In genomic region chr5:119832479-119832796, GRCm38 (mm10) we compare ENCODE assay signal across 9 mouse cellular contexts. TPM values are rescaled to one million over a fixed set of nuclear protein-coding genes. Genes with fewer than 3 reads are reported as not detected.
A peak's percentile ranks its signal among the peaks of the same experiment; 100 is the strongest.
DNase-seq lines count a peak whose midpoint lies in the region; ATAC-seq and TF ChIP-seq lines count a peak whose summit lies in the region.
"Had no signal": no experiment of that assay in that cellular context is flagged by ENCODE, and none has a peak within 500 bp of the region (broad histone marks: within the 10 kb centered on the region; RNA-seq: fewer than 3 reads in every experiment).

Gene Tbx5, plus strand, starts transcription at chr5:119832668.

- H3K36me3 ChIP-seq in forebrain, embryonic 10.5 days (replicated peaks) = no peaks in the 10 kb centered on the region
- H3K36me3 ChIP-seq in forebrain, embryonic 11.5 days (ENCODE audit: control insufficient read depth, insufficient read depth, low read length) = no peaks in the 10 kb centered on the region
- H3K36me3 ChIP-seq in embryonic facial prominence, embryonic 13.5 days = no peaks in the 10 kb centered on the region
- peaks cover 10% of the 10 kb centered on the region for H3K36me3 ChIP-seq in lung, embryonic 14.5 days (ENCODE audit: insufficient read depth)
- H3K36me3 ChIP-seq: forebrain, embryonic 15.5 days had no signal

- no peak within 1 kb of the TSS for H3K27ac ChIP-seq in forebrain, embryonic 10.5 days
- H3K27ac ChIP-seq in forebrain, embryonic 11.5 days (ENCODE audit: low read depth, low read length) = no peak within 1 kb of the TSS
- no peak within 1 kb of the TSS for H3K27ac ChIP-seq in embryonic facial prominence, embryonic 13.5 days
- peak within 1 kb of the TSS; percentile 97 for H3K27ac ChIP-seq in lung, embryonic 14.5 days (ENCODE audit: low read depth)
- H3K27ac ChIP-seq: forebrain, embryonic 15.5 days had no signal

- DNase-seq in forebrain, embryonic 10.5 days (ENCODE audit: extremely low spot score, low spot score) = peak; percentile 28
- no peak for DNase-seq in forebrain, embryonic 11.5 days (ENCODE audit: low spot score)
- DNase-seq in heart, postnatal 36 days = no peak
- DNase-seq in lung, embryonic 14.5 days = peak; percentile 85
- no peak for DNase-seq in urinary bladder, postnatal 14 days (ENCODE audit: low spot score)

- H3K4me1 ChIP-seq in forebrain, embryonic 10.5 days = peaks cover 11% of the 10 kb centered on the region
- no peaks in the 10 kb centered on the region for H3K4me1 ChIP-seq in forebrain, embryonic 11.5 days (replicated peaks; ENCODE audit: control insufficient read depth, insufficient read depth, low read length)
- H3K4me1 ChIP-seq in embryonic facial prominence, embryonic 13.5 days = peaks cover 26% of the 10 kb centered on the region
- no peaks in the 10 kb centered on the region; the same call in 1 of the 2 replicates for H3K4me1 ChIP-seq in lung, embryonic 14.5 days (ENCODE audit: insufficient read depth)

- intact Hi-C loops in heart, postnatal 36 days (cut with DNase I) = no loop called here

- peaks cover 100% of the 10 kb centered on the region for H3K27me3 ChIP-seq in forebrain, embryonic 10.5 days (ENCODE audit: poor library complexity, severe bottlenecking)
- H3K27me3 ChIP-seq in forebrain, embryonic 11.5 days (ENCODE audit: control insufficient read depth, insufficient read depth, low read length) = peaks cover 92% of the 10 kb centered on the region
- peaks cover 100% of the 10 kb centered on the region for H3K27me3 ChIP-seq in embryonic facial prominence, embryonic 13.5 days
- H3K27me3 ChIP-seq in lung, embryonic 14.5 days (ENCODE audit: insufficient read depth, low read length) = peaks cover 44% of the 10 kb centered on the region

- no peak for ATAC-seq in forebrain, embryonic 11.5 days (replicated peaks; ENCODE audit: low FRiP score)
- ATAC-seq in embryonic facial prominence, embryonic 13.5 days (ENCODE audit: insufficient number of reproducible peaks, insufficient read depth, low FRiP score, low TSS enrichment, low read depth) = no peak
- ATAC-seq in lung, embryonic 14.5 days (ENCODE audit: insufficient read depth) = peak; percentile 33; the same call in 1 of the 2 replicates
- no peak for ATAC-seq in granulocyte monocyte progenitor cell, adult 5-6 weeks (replicated peaks; ENCODE audit: poor library complexity, severe bottlenecking)
- no peak for ATAC-seq in megakaryocyte-erythroid progenitor cell, adult 5-6 weeks (replicated peaks; ENCODE audit: low FRiP score, low TSS enrichment, poor library complexity, severe bottlenecking)
- ATAC-seq: forebrain, embryonic 15.5 days had no signal

- TF ChIP-seq CTCF in lung, embryonic 14.5 days (IDR thresholded peaks at IDR 0.05; ENCODE audit: low read depth) = no peak

- WGBS in forebrain, embryonic 10.5 days = 2% methylated on average over 16 of the region's 16 CpGs
- under 1% methylated on average over 16 of the region's 16 CpGs for WGBS in forebrain, embryonic 11.5 days
- WGBS in embryonic facial prominence, embryonic 13.5 days = 3% methylated on average over 16 of the region's 16 CpGs
- 2% methylated on average over 16 of the region's 16 CpGs for WGBS in lung, embryonic 14.5 days

- H3K4me2 ChIP-seq in forebrain, embryonic 11.5 days (ENCODE audit: low read depth, low read length, severe bottlenecking) = no peak within 1 kb of the TSS
- peak within 1 kb of the TSS; percentile 33 for H3K4me2 ChIP-seq in embryonic facial prominence, embryonic 13.5 days
- peak within 1 kb of the TSS; percentile 84 for H3K4me2 ChIP-seq in lung, embryonic 14.5 days
- H3K4me2 ChIP-seq: forebrain, embryonic 15.5 days had no signal

- no peaks in the 10 kb centered on the region for H3K9me3 ChIP-seq in forebrain, embryonic 10.5 days
- H3K9me3 ChIP-seq in forebrain, embryonic 11.5 days (ENCODE audit: control insufficient read depth, low read length) = no peaks in the 10 kb centered on the region
- no peaks in the 10 kb centered on the region for H3K9me3 ChIP-seq in embryonic facial prominence, embryonic 13.5 days
- H3K9me3 ChIP-seq in lung, embryonic 14.5 days (ENCODE audit: low read depth, low read length) = no peaks in the 10 kb centered on the region
- H3K9me3 ChIP-seq: forebrain, embryonic 15.5 days had no signal

- H3K9ac ChIP-seq in forebrain, embryonic 11.5 days (ENCODE audit: low read length) = no peak within 1 kb of the TSS
- H3K9ac ChIP-seq in embryonic facial prominence, embryonic 13.5 days = no peak within 1 kb of the TSS
- H3K9ac ChIP-seq in lung, embryonic 14.5 days = peak within 1 kb of the TSS; percentile 98
- H3K9ac ChIP-seq: forebrain, embryonic 15.5 days had no signal

- H3K4me3 ChIP-seq in forebrain, embryonic 10.5 days = no peak within 1 kb of the TSS
- H3K4me3 ChIP-seq in forebrain, embryonic 11.5 days (ENCODE audit: low read depth, low read length) = no peak within 1 kb of the TSS
- H3K4me3 ChIP-seq in embryonic facial prominence, embryonic 13.5 days = peak within 1 kb of the TSS; percentile 16; the same call in 1 of the 2 replicates
- H3K4me3 ChIP-seq in lung, embryonic 14.5 days (ENCODE audit: low read depth, low read length) = peak within 1 kb of the TSS; percentile 63
- H3K4me3 ChIP-seq: forebrain, embryonic 15.5 days had no signal

RNA-seq across cellular contexts. Expression of gene Tbx5, which starts in this region (rescaled TPM):
- 0.04 and 0.41 TPM in 2 replicates for polyA plus RNA-seq in forebrain, embryonic 10.5 days (2016; fragmentation: Nextera tagmentation; extraction: Ambion mirVana)
- polyA plus RNA-seq in forebrain, embryonic 11.5 days (2014; fragmentation: Nextera tagmentation; extraction: Ambion mirVana) = not detected in 2 replicates
- 0.48 and 1.4 TPM in 2 replicates for polyA plus RNA-seq in embryonic facial prominence, embryonic 13.5 days (2015; fragmentation: Nextera tagmentation; extraction: Ambion mirVana)
- 10 to 100 TPM; 26.5 to 40.1 TPM for total RNA-seq in heart, postnatal 36 days (2021)
- 57.7 and 59.4 TPM in 2 replicates for polyA plus RNA-seq in lung, embryonic 14.5 days (2014; fragmentation: Nextera tagmentation; extraction: Ambion mirVana)
- not detected in 2 replicates for total RNA-seq in granulocyte monocyte progenitor cell, adult 5-6 weeks (2014; fragmentation: Nextera tagmentation)
- not detected in 2 replicates for total RNA-seq in granulocyte monocyte progenitor cell, adult 5-6 weeks (2017)
- total RNA-seq in megakaryocyte-erythroid progenitor cell, adult 5-6 weeks (2014; fragmentation: Nextera tagmentation) = not detected in 2 replicates
- not detected in 2 replicates for total RNA-seq in megakaryocyte-erythroid progenitor cell, adult 5-6 weeks (2017)
- polyA plus RNA-seq: forebrain, embryonic 15.5 days had no signal

Comparison
In these comparisons a context has a peak if more than half of its experiments do, and no peak if none do; other contexts are left out.
1. RNA of gene Tbx5 (total RNA-seq): 26.5 to 40.1 TPM in heart, postnatal 36 days; not detected in megakaryocyte-erythroid progenitor cell, adult 5-6 weeks and not detected in granulocyte monocyte progenitor cell, adult 5-6 weeks; every median in the first group is over 10 times any median in the second.
2. RNA of gene Tbx5 (polyA plus RNA-seq): 57.7 to 59.4 TPM in lung, embryonic 14.5 days; 0.48 to 1.4 TPM in embryonic facial prominence, embryonic 13.5 days, 0.04 to 0.41 TPM in forebrain, embryonic 10.5 days and not detected in forebrain, embryonic 11.5 days; every median in the first group is over 10 times any median in the second.
3. Peak in DNase-seq in forebrain, embryonic 10.5 days; RNA of the gene not detected or under 1 TPM.
4. H3K4me3 ChIP-seq: peak in embryonic facial prominence, embryonic 13.5 days (single experiment) and lung, embryonic 14.5 days (single experiment); none in forebrain, embryonic 10.5 days (single experiment) and forebrain, embryonic 11.5 days (single experiment).